Mouse (Mus musculus): ENCODE data around the gene Gpr135. TPM values are rescaled to one million over a fixed set of nuclear protein-coding genes. Genes with fewer than 3 reads are reported as not detected.
"Not testable (repeated sequence)": the region's sequence is repeated elsewhere in the genome, so short reads cannot be mapped to it uniquely, and the experiment has no call there.

Gene Gpr135
- total RNA-seq, 2 experiments from 2014 or later = 2.4 to 3.1 TPM

DNA sequence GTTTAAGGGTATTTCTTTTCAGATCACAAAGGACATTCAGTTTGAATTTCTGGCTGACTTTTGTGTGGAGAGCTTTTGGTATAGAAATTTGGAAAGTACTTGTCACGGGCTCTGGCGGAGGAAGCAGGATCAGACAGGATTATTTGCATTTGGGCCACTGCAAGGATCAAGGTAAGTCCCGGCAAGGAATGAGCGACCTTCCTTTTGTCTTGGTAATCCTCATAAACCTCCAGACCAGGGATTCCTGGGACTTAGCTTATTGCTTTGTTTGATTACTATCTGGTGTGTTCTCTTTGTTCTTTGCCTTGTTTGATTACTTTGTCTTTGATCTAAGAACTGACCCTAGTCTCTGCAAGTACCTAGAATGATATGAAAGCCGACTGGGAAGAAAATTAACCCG is 17.1 kb downstream of the Gpr135 start:
- DNase-seq (ENCODE audit: low spot score in 2 of 2) = no peak

DNA sequence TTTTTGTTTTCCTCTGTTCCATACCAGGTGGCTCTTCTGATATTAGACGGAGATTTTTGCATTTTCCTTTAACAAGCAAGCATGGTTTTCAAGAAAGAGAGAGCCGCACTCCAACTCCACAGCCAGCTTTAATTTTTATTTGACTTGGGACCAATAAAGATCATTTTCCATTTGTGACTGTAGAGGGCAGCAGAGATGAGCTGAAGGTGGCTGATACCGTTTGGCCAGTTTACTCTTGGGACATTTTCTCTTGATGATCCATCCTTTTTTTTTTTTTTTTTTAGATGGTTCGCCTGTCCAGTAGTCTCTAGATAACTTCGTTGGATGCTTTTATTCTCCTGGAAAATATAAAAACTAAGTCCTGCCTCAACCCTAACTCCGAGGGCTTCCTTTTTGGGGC is 17.6 kb downstream of the Gpr135 start:
- DNase-seq (ENCODE audit: low spot score in 2 of 2) = no peak

DNA sequence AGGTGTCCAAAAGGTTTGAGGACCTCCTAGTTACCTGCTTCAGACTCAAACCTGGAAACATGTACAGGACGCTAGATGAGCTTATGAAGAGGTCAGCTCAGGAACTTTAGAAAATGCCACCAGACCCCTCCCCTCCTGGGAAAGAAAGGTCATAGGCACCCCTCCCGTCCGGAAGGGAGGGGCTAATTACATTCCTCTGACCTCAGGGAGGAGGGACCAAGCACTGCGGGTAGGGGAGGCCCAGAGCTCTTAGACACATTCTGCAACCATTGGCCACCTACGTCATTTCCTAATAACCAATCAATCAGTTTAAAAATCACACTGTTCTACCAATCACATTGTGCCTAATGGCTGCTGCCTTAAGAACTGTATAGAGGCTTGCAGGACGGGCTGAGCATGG is 18.4 kb downstream of the Gpr135 start:
- no peak for DNase-seq (ENCODE audit: low spot score in 2 of 2)

DNA sequence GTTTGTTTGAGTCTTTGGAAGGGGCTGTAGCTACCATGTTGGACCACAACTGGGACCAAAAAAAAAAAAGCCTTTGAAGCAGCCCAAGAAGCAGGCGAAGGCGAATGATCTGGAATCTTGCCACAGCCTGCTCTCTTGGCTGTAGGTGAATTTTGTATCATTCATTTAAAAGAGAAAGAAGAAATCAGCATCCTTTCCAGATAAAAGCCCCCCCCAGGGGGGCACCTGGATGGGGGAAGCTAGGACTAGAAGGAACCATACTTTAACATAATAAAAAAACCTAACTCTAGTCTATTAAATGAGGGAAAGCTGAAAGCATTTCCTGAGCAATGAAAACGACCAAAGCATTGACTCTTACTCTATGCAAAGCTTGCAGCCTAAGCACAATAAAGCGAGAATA is 20.1 kb downstream of the Gpr135 start:
- no peak for DNase-seq (ENCODE audit: low spot score in 2 of 2)

DNA sequence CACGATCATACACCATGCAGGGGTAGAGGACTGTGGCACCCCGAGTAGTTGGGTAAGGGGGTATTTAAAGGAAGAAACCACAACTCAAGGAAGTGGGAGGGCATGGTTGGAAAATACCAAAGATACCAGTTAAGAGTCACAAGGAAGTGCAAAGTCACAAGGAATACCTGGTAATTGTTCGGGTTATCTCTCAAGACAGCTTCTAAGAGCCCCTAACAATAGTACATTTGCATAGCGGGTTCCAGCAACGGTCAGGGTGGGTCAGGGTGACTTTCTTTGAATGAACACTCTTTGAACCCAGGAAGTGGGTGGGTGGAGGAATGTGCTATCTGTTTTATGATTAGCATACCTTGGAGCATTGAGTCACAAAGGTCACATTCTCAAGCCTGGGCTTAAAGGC is 20.8 kb downstream of the Gpr135 start:
- DNase-seq (ENCODE audit: low spot score in 2 of 2) = not testable (repeated sequence)

DNA sequence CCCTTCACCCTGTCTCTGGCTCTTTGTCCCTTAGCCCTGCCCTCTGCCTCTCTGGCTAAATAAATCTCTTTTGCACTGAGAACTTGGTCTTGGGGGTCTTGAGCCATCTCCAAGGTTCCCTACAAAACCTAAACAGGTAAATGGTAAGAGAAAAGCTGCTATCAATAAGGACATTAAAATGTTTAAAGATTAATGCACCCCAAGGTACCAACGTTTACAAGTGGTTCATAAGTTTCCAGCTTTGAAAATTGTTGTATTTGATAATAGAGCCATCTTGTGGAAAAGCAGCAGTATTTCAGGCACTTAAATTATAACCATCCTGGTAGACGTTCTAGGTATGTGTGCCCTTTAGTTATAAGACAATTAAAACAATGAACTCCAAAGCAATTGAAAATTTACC is 23.4 kb downstream of the Gpr135 start:
- no peak for DNase-seq (ENCODE audit: low spot score in 2 of 2)

DNA sequence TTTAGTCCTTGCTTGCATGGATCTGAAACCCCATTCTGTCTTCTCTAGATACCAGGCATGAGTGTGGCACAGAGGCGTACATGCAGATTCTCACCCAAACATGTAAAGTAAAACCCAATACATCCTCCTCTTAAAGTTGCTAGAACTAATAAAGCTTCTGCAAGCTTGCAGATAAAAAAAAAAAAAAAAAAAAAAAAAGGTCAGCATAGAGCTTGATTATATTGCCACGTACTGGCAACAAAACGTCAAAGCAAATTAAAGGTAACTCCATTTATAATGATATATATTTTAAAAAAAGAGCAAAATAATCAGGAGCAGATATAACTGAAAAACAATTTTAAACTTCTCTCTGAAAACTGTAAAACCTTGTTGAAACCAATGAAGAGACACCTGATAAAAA is 29.7 kb downstream of the Gpr135 start:
- DNase-seq (ENCODE audit: low spot score in 2 of 2) = no peak

DNA sequence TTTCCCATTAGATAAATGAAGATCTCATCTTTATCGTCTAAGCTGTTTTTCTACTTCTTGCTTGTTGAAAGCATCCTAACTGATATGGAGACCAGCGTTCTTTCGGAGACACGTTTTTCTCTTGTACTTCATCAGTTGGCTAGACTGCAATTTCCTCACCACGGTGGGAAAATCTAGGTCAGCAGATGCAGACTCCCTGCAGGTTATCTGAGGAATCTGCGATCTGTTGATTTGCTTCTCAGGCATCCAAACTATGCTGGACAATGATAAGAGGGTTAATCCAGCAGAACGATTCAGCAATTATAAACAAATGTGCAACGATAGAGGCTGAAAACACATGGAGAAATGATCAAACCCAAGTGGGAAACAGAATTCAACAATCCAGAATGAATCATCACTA is 31.4 kb downstream of the Gpr135 start:
- DNase-seq (ENCODE audit: low spot score in 2 of 2) = no peak

DNA sequence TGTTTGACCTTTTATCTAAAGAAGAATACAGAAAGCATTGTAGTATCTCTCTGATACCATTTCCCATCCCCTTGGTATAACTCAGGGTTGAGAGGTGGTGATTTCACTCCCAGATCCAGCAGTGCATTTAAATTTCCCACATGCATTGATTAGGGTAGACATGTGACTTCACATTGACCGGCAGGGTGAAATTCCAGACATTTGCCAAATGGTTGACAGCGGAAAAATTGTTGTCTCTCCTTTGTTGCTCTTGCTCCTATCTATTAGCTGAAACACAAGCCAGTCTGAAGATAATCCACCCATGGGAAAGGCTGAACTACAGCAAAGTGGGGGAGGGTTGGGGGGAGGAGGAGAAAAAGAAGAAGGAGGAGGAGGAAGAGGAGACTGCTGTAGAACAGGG is 32.1 kb downstream of the Gpr135 start:
- DNase-seq (ENCODE audit: low spot score in 2 of 2) = no peak

DNA sequence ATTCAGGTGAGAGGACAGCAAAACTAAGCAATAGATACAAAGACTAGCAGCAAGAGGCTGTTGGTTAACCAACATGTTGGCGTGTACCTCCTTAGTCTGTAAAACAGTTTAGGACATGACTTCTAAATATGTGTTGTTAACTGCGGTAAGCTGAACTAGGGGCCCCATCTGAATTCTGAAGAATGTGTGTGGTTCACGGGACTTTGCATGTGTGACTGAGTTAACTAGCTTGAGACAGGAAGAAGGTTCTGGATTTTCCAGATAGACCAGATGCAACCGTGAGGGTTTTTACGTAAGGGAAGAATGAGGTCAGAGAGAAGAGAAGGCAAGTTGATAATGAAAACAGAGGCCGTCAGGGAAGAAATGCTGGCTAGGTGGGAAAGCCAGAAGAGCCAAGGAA is 33.9 kb downstream of the Gpr135 start:
- no peak for DNase-seq (ENCODE audit: low spot score in 2 of 2)

DNA sequence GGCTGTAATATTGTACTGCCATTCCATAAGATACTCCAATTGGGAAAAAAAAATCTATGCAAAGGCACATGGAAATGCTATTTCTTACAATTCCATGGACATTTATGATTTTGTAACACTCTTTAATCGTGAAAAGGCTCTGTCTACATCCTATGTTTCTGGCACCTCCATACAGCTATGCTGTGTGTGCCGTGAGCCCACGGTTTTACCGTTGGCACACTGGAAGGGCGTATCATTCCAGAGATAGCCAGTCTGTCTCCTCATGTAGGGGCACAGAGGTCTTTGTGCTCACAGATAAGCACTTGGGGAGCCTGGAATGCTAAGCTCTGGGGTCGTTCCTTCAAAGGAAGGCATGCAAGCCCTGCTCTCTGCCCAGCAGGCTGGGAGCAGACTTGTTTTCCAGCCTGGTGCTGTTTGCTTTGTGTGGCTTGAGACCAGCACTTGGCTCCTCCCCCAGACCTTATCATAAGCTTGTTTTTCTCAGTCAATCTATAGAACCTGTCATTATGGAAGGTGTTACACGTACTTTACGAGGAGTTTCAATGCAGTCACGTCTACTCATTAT is 34.7 kb downstream of the Gpr135 start:
- no peak for DNase-seq (ENCODE audit: low spot score in 2 of 2)

DNA sequence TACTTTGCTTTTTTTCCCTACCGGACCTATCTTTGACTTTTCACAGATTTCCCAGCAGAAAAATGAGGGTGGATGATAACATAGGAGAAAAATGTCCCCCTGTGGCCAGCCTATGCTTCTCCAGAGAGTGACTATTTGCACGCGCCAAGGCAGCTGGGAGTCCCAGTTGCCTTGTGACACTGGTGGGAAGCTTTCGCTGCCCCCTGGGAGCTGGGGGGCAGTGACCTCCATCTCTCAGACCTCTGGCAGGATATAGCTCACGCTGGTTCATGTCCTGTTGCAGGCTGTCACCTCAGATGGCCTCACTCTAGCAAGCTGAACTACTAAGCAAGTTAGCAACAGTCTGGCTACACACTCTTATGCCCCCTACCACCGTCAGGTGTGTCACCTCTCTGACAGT is 39.1 kb downstream of the Gpr135 start:
- DNase-seq (ENCODE audit: low spot score in 2 of 2) = no peak

DNA sequence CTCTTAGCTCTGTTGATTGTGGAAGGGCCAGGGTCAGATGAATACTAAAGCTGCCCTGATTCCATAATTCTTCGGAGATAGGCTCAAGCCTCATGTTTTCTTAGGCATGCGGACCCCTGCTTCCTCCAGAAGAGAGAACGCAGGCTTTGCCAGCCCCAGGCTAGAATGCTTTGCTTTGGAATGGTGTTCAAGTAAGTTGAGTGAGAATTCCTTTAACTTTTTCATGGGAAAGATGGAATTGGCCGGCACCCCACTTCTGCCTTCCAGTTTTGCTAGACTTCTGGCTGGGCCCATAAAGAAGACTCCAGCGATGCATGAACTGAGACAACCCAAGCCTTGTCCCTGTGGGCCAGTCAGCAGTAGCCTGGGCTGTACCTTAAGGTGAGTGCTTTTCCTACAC is 39.8 kb downstream of the Gpr135 start:
- DNase-seq (ENCODE audit: low spot score in 2 of 2) = no peak

DNA sequence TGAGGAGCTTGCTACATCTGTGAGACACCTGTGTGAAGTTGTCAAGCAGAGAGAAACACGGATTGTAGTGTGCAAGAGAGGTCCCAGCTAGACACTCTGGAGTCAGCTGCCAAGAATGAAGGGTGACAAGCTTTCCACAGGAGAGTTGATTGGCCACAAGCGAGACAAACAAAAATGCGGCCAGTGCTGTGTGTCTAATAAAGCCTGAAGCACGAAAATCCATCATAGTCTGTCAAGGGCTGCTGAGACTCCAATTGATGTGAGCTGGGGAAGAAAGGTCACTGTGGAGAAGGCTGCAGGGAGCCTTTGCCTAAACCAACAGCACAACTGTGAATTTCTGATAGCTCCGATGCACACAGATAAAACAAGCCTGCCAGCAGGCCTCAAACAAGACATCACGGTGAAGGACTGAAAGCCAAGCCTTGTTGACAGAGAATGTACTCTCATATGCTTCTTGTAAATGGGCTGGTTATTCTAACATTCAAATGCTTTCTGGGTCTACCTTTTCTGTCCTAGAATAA is 45.6 kb downstream of the Gpr135 start:
- no peak for DNase-seq (ENCODE audit: low spot score in 2 of 2)

DNA sequence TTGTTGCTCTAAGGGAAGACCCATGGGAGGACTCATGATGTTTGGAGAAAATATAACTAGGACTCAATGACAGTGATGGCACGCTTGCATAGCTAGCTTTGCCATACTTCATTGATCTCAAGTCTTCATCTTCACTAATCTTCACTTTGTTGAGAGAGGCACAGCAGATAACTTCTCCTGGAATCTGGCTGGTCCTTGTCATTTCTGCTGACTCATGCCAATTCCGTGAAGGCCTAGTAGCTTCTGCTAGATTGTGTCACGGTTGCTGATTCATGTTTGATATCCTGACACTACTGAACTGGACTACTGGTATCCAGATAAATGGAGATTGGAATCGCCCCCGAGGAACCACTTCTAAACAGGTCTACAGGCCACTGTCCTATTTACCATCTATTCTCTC is 47.4 kb downstream of the Gpr135 start:
- no peak for DNase-seq (ENCODE audit: low spot score in 2 of 2)

DNA sequence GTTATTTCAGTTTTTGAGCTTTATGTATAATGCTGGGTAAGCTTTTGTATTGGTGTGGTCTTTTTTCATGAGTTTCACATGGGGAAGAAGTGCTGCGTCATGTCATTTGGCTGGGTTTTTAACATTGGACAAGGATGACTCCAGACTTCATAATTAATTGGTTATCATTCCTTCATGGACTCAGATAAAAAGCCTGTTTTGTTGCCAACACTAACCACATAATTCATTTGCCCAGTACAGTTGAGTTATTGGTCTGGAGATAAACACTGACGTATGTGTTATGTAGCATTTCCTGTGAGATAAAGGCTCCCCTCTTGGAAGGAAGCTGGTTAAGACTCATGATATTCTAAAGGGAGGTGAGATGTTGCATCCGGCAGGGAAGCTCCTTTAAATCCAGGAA is 48.1 kb downstream of the Gpr135 start:
- DNase-seq (ENCODE audit: low spot score in 2 of 2) = no peak

DNA sequence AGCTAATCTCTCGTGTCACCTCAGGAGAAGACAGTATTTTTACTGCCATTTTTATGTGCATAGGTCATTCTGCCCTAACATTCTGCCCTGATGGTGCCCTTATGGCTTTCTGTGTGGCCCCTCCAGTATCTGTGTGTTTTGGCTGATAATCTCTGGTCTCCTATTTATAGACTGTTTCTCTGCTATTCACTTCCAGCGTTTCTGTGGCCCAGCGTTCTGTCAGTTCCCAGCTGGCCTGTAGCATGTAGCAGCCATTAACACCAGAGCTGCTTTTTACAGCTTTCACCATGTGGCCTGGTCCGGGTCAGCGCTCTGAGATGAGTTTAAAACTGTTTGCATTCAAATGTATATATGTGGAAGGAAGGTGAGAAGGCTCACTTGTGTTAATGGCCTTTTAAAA is 49.4 kb downstream of the Gpr135 start:
- no peak for DNase-seq (ENCODE audit: low spot score in 2 of 2)

DNA sequence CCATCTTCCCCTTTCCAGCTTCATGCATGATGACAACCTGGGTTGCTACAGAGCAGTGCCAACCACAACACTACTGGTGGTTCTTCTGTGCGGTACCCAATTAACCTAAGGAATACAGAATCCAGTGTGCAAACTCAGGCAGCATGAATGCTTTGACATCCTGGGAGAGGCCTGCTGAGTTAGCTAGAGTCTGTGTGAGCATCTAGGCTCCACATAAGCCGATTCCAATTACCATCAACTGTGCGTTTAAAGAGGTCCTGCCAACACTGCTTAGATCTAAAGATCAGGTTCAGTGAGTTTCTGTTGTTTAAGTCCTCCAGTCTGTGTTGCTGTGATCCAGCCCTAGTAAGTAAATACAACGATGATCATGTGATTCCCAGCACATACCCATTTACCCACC is 50.6 kb downstream of the Gpr135 start:
- DNase-seq (ENCODE audit: low spot score in 2 of 2) = no peak

Other genes with a start within 250 kb of the Gpr135 start
- 10 to 100 TPM; 18.8 to 21.2 TPM for gene Daam1, start 240.0 kb downstream of the Gpr135 start, total RNA-seq (2021)
- 10 to 100 TPM; 13.0 to 13.8 TPM for gene L3hypdh, start 14.3 kb upstream of the Gpr135 start, total RNA-seq (2021)
- gene Jkamp, start 14.5 kb upstream of the Gpr135 start, total RNA-seq (2021) = 10 to 100 TPM; 36.5 to 49.8 TPM
- gene Ccdc175, start 113.9 kb upstream of the Gpr135 start, total RNA-seq (2021) = not detected

All from adrenal gland, adult 18-20 months (tissue).